Mouse (Mus musculus) thymus, postnatal 36 days (tissue): ENCODE results near the gene Actl7a.

ENCODE experiments used
- DNase-seq, 2 experiments: peaks; one replicate each; pipeline ENCODE4 v3.0.0; 2022; ENCODE audit warnings: mixed read lengths in 2 of 2

Actl7a gene

DNA sequence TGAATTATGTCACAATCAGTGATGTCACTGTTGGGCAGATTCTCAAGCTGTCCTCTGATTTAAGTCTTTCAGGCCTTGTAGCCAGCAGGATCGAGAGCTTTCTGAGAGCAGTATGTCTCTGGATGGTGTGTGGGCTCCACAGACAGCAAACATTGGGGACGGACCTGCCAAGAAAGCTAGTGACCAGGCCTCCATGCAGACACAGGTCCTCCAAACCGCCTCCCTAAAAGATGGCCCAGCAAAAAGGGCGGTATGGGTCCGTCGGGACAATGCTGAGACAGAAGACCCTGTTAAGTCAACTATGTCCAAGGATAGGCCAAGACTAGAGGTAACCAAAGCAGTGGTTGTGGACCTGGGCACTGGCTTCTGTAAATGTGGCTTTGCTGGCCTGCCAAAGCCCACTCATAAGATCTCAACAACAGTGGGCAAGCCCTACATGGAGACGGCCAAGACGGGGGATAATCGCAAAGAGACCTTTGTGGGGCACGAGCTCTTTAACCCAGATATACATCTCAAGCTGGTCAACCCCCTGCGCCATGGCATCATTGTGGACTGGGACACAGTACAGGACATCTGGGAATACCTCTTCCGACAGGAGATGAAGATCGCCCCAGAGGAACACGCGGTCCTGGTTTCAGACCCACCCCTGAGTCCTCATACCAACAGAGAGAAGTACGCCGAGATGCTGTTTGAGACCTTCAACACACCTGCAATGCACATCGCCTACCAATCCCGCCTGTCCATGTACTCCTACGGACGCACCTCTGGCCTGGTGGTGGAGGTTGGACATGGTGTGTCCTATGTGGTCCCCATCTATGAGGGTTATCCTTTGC, at the start of gene Actl7a:
Actl7a (plus strand) TSS at position 51 of the 833 bp plus-strand sequence.
- DNase-seq: no peak

DNA sequence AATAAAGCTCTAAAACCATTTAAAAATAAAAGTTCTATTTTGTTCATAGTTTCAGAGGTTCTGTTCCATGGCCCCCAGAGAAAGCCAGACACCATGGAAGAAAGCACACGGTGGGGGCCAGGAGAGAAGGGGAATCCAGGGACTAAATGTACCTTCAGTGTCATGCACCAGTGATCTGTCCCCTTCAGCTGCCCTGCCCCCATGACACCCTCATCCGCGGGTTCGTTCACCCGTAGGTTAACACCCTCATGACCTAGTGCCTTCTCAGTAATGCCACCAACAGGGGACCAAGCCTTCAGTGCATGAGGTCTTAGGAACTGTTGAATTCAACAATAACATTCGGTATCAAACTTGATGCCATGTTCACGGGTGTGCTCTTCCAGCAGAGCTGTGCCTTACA, 46.8 kb upstream of the Actl7a start:
- DNase-seq: no peak

DNA sequence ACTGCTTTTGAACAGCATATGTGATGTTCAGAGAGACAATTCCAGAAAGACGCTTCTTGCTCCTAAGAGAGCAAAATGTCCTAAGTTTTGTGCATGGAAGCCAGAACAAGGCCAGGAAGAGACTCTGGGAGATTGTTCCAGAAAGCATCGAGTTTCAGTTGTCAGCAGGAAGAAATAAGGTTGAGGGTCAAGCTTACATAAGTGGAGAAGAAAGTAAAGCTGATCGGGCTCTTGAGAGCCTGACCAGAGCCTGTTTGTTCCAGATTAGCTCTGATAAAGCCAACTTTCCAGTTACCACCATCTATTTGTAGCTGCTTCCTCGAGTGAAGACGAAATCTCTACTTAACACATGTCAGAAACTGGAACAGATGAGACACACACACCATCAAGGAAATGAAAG, 44.5 kb upstream of the Actl7a start:
- DNase-seq: no peak

DNA sequence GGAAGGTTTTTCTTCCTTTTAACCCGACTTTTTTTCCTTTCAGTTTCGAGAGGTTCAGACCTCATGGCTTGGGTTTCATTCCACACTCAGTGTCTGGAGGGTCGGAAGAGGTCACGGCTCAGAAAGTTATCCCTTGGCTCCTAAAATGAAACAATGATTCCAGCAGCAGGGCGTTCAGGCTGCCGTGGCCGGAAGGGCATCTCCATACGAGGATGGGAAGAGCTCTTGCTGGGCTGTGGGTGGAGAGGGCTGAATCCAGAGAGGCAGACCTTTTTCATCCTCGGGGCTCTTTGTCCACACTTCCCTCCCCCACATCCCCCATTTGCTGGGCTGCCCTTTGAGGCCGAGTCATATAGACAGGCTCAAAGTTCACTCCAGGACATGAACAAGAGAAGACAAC, 41.0 kb upstream of the Actl7a start:
- no peak for DNase-seq

DNA sequence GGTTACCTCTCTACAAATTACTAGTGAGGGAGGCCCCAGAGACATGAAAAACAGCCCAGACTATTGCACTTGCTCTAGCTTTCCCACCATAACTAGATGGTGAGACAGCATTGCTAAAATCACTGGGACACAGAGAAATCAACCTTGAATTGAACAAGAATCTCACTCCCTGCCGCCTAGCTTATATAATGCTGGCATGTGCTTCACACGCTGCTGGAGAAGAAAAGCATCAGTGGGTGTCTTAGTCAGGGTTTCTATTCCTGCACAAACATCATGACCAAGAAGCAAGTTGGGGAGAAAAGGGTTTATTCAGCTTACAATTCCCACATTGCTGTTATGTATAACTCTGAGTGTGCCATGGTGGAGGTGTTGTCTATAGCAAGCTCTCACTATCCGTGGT, 30.1 kb upstream of the Actl7a start:
- no peak for DNase-seq

DNA sequence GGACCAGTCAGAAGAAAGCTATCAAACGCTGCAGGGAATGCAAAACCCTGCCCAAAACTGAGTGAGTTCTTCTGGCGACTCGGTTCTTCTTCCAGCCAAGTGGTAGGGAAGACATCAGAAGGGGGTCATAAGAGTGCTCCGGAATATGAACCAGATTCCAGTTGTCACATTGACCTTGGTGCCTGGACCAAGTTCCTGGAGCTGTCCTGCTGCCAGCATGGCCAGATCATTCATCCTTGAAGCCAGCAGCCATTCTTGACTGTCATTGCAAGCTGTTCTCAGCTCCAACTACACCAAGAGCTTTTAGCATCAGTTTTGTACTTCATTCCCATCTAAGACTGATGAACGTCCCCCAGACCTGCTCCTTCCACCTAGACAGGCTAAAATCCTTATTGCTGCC, 26.4 kb upstream of the Actl7a start:
- no peak for DNase-seq

DNA sequence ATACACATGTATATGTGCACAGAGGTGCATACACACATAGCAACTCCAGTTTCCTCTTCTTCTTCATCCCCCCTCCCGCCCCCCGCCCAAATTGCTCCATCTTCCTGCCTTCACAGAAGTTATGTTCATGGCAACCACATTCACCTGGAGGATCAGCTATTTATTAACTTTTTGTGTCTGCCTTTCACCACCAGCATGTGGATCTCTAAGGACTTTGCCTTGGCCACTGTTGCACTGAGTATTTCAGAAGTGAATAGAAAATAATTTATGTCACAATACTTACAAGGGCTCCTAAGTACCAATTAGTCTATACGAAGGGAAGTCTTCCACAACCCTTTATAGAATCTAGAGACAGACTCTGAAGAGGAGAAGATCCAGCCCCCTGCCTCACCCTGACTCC, 25.3 kb upstream of the Actl7a start:
- no peak for DNase-seq

DNA sequence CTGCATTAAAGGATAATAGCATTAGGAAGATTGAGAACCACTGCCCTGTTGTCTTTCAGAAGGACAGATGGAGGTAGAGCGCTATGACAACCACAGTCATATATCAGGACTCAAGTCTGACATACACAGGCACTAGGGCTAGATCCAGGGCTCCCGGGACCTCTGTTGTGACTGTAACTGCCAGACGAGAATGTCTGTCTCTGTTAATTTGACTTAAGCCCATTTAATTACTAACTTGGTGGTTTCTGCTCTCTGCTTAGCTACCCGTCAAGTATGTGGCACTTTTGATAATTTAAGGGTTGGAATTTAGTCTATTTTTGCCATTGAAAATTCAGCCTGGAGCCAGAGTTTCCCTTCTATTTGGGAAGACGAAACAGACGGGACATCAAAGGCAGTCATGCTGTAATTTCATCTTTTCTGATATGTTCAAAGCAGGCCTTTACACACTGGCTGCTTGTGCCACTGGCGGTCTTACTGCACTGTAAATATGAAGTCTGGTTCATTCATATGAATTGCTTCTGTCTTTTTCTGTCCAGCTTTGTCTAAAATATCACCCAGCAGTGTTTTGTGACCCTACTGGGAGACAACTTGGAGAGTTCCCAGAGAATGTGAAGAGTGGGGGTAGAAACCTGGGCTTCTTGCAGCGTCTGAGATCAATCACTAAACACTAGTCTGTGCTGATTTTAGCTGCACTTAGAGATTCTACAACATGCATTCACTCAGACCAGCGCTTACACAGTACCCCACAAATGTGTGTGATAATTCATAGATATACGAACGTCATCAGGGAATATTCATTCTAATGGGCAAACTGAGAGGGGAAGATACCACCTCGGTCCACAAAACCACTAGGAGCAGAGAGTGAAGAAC, 24.4 kb upstream of the Actl7a start:
- no peak for DNase-seq

DNA sequence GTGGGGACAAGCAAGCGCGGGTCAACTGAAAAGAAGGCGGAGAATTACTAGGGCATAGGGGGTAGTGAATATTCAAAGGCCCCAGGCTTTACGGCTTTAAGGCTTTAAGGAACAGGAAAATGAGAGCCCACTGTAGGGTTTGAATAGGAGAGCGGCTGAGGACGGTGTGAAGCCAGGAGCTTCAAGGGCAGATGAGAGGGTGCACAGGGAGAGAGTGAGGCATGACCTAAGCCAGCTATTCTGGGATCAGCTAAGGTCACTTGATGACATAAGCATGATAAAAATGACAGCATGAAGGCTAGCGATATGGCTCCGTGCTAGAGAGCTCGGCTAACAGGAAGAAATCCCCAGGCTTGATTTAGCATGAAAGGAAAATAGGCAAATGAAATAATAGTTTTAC, 23.8 kb upstream of the Actl7a start:
- DNase-seq: no peak

DNA sequence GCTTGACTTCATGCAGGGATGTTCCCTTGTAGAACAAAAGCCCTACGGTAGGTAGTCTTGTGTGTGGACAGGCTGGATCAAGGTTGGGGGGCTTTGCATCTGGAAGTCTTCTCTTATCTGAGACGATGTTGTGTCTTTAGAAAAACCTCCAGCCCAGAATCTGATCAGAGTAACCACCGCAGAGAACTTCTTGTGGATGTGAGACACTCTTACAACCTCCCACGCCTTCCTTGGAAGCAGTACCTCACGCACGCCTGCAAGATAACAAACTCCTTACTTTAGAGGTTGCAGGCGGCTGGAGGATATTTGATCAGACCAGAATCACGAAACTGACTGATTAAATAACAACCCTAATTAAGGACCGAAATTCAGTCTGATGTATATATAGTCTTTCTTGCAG, 22.8 kb upstream of the Actl7a start:
- no peak for DNase-seq

DNA sequence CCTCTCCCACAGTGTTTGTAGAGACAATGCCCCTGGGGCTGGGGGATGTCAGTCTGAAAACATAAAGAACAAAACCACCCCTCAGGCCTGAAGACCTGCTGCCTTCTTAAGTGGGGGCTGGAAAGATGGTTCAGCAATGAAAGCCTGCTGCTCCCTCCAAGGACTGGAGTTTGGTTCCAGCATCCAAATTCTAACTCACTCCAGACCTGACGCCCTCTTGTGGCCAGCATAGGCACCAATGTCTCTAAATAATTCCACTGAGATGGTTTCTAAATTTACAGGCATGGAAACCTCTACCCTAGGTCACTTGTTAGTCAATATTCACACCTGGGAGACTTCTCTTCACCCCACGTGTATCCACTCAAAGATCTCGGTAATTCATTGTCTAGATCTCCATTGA, 21.7 kb upstream of the Actl7a start:
- DNase-seq: no peak

DNA sequence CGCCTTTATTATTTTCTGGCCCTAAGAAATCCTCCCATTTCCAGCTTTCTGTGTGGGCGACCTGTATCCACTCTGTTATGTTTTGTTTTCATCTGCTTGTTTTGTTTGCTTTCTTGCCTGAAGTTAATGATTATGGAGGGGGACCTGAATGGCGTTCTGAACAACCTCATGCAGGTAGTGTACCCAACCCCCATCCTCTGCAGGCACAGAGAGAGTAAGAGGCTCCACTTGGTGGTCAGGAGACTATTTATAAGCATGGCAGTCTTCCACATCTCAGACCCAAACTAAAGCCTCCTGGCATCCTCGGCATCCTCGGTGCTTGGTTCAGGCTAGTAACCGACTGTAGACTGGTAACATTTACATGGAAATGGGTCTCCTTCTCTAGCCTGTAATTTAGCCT, 20.9 kb upstream of the Actl7a start:
- DNase-seq: no peak

DNA sequence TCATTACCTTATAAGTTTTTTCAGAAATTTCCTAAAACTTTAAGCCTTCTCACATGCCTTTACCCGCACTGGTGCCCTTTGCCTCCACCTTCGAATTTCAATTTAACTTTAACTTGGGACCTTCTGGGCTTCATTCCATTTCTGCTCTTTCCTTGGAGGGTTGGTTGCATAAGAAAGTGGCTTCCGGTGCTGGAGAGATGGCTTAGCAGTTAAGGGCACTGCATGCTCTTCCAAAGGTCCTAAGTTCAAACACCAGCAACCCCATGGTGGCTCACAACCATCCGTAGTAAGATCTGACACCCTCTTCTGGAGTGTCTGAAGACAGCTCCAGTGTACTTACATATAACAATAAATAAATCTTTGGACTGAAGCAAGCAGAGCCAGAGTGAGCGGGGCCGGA, 20.0 kb upstream of the Actl7a start:
- DNase-seq: no peak

DNA sequence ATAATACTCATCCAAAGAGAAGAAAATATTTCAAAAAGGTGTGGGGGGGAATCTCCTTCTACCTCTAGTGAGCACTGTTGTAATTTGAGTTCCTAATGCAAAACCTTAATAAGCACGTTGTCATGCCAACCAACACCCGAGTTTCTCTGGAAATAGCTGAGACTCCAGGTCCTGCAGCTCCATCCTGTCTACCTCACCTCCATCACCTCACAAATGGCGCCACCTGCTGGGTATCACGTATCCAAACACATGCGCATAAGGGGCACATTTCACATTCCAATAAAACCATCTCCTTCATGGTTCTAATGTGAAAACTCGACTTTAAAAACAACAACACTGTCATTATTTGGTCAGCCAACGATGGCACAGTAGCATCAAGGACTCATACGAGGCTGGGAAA, 17.4 kb upstream of the Actl7a start:
- peak; percentile 17 to 19 for DNase-seq

DNA sequence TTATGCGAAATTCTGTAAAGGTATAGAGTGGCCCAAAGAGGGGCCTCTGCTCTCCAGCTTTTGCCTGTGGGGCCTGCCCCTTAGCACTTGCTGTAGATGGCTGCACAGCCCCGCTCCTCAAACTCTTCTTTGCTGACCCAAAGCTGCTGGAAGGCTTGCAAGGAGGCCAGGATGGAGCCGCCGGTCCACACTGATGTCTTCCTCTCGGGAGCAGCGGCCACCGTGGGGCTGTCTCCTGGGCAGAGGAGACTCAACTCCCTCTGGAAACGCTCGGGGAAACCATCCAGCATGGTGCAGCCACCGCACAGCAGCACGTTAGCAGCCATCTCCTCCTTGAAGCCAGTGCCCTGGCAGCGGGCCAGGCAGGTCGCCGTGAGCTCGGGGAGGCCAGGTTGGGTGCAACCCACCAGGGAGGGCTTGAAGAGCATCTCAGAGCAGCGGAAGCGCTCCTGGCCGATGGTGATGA, 3.2 kb upstream of the Actl7a start, which contains the start of gene Gm26657:
Gm26657 (plus strand) TSS at position 51 of the 466 bp plus-strand sequence.
- no peak for DNase-seq

DNA sequence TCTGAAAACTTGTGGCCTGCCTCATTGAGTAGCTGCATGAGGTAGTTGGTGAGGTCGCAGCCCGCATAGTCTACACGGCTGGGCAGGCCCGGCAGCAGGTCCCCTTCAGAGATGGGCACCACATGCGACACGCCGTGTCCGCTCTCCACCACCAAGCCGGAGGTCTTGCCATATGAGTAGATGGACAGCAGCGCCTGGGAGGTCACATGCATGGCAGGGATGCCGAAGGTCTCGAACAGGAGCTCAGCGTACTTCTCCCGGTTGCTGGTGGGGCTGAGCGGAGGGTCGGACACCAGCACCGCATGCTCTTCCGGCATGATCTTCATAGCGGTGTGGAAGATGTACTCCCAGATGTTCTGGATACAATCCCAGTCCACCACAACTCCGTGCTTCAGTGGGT, 2.6 kb upstream of the Actl7a start:
- DNase-seq: no peak

DNA sequence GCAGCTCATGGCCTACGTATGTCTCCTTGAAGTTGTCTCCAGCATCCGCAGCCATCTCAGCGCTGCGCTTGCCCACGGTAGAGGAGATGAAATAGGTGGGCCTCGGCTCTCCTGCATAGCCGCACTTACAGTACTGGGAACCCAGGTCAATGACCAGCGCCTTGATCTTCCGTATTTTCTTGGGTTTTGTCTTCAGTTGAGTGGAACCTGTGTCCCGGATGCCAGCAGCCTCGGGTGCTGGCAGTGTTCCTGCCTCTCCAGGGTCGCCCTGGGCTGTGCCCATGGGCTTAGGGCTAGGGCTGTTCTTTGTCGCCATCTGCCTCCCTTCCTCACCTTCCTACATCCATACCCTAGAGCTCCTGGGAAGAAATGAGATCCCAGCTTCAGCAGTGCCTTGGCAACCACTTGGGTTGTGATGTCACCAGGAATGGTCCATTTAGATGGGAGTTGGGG, 2.1 kb upstream of the Actl7a start, which contains the start of gene Actl7b:
Actl7b (minus strand) TSS at position 403 of the 453 bp plus-strand sequence.
- DNase-seq: no peak

DNA sequence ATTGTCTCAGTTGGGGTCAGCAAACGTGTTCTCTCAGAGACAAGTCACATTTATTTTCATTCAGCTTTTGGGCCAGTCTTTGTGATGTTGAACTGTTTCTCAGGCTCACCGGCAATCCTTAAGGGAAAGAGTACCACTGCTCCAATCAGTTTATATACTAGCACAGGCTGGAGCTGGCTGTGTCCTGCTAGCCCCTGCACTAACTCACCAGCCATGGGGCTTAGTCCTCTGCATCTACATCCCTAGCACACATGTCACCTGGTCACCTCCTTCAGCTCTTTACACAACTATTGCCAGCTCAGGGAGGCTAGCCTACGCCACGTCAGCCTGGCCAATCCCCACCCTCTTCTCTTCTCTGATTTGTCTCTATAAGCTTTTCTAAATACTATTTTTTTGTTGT, 515 bp upstream of the Actl7a start:
- no peak for DNase-seq

DNA sequence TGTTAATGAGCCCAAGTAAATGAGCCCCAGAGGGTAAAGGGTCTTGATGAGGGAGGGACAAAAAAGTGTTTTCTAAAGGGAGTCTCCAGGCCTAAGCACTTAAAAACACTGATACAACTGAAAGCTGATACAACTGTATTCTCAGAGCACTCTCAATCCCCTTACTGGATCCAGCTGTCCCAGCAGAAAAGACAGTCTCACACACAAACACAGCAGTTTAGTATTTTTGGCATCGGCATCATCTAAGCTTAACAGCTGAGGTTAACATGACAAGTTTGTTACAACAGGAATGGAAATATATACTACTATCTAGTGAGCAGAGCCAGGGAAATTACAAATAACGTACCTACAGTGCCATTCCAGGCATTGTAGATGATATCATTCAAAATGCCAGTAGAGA, 3.1 kb downstream of the Actl7a start:
- no peak for DNase-seq

DNA sequence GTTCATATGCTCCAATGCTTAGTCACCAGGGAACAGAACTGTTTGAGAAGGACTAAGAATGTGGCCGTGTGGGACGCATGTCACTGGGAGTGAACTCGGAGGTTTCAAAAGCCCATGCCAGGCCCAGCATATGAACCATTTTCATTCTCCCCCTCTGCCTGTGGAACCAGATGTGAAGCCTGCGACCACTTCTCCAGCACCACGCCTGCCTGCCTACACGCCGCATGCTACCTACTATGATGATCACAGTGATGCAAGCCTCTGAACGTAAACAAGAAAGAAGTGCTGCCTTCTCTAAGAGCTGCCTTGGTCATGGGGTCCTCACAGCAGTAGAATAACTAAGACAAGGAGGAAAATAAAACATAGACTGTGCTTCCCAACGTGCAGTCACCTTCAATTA, 4.2 kb downstream of the Actl7a start:
- DNase-seq: no peak

DNA sequence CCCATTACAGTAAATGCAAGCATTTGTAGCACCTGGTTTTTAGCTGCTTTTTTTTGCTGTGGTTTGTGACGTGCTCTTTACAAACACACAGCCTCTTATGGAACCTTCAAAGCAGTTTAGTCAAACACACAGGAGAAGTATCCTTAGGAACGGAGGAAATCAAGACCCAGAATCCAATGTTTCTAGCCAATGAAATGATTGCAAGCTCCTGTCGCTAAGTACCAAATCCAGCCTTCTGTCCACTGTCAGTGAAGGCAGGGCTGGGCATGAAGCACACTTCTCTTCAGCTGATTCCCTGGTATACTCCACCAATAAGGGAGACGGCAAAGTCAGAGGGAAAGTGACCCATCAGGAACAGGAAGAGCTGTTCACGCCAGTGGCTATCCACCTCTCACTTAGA, 12.8 kb downstream of the Actl7a start:
- no peak for DNase-seq

DNA sequence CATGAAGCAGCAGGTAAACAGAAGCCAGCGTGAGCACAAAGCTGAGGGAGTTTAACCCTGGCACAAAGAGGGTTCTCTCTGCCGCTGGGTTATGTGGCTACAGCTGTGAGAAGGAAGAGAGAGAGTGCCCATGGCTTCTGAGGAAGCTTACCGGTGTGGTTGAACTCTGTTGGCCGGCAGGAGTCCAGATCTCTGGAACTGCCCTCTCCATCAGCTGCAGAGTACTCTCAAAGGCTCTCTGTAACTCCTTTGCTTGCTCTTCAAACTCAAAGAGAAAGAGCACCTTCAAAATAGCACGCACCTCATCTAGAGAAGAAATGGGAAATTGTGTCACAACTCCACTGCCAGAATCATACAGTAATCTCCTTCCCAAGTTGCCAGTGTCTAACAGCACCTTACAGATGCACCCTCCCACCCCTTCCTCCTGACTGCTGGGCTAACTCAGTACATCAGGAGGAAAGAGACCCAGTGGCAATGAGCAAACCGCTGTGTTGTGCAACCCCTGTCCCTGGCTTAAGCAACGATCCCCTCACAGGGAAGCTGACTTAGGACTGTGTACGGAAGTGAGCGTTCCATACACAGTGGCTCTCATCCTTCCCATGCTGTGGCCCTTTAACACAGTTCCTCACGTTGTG, 13.9 kb downstream of the Actl7a start:
- no peak for DNase-seq

DNA sequence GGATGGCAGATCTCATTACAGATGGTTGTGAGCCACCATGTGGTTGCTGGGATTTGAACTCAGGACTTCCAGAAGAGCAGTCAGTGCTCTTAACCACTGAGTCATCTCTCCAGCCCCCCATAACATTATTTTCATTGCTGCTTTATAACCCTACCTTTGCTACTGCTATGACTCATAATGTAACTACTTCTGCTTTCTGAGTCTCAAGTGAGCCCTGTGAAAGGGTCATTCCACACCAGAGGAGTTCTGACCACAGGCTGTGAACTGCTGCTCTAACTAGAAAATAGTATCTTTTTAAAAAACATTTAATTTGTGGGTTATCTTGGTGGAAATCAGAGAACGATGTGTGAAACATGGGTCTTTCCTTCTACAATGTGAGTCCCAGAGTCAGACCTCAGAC, 14.5 kb downstream of the Actl7a start:
- DNase-seq: no peak
